Mouse (Mus musculus): ENCODE measurements around the gene Cypt15.
A peak's percentile ranks its signal among the peaks of the same experiment; 100 is the strongest.
"Not testable (repeated sequence)": the region's sequence is repeated elsewhere in the genome, so short reads cannot be mapped to it uniquely, and the experiment has no call there.

The Cypt15 gene

DNA sequence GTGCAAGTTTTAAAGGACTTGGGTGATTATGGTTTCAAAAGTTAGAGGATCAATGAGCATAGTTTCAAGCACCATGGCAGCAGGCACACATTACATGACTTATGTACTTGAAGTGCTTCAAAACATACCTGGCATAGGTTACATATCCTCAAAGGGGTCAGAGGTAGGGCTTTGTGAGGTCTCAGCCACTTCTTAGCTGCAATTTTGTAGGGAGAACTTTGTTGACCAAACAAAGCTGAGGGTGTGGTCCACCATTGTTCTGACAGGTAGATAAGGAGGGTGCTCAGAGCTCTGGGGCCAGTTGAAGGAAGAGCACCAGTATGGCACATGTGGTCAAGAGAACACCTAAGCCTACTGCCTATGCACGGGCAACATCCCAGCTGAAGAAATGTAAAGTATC, at the start of gene Cypt15:
Gene Cypt15, plus strand, starts transcription at position 301 of the 400 bp plus-strand sequence.
- not testable (repeated sequence) for DNase-seq (ENCODE audit: low read depth, low spot score)

DNA sequence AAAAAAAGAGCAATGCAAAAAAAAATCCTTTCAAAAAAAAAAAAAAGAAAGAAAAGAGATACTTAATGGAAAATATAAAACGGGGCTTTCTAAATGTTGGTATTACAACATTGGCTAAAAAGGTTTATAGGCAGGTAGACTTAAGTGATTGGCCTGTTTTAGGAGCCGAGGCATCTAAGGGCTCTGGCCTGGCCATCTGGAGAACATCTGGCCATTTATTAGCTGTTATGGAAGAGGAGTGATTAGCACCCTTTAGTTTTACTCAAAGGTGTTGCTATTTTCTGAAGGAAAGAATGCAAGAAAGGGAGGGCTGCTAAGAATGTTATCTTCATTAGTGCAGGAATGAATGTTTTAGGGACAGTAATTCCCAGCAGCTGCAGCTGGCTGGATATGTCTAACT, 24.9 kb downstream of the Cypt15 start:
- peak; percentile 68 for DNase-seq (ENCODE audit: low read depth, low spot score)

DNA sequence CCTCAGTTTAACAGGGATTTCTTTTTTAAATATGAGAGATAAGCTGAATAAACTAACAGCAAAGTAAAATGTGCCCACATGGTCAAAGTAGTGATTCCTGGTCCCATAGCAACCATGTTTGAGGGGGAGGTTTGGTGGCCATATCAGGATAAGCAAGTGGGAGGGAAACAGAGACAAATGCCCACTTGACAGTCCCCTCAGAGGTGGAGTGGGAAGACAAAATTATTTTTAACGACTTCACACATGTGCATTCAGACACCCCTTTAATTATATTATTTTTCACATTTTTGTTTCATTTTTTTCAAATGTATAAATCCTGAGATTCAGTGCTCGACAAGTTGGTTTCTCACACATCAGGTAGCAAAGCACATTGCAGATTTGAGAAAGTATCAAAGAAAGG, 32.8 kb downstream of the Cypt15 start:
- DNase-seq (ENCODE audit: low read depth, low spot score) = no peak

DNA sequence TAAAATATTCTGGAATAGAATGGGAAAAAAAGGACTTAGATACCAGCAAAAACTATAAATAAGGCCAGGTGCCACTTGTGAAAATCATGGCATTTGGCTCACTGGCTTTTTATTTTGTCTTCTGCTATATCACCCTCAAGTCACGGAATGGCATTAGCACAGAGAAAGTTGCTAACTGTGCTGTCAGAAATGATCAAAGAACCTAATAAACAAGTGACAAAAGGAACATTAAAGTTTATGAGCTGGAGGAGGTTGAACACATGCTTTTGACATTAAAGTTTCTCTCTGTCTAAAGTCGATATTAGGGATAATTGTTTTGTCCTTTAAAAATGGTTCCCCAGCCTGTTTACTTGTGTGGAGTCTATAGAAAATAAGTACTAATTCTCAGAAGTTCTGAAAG, 37.7 kb downstream of the Cypt15 start:
- peak; percentile 55 for DNase-seq (ENCODE audit: low read depth, low spot score)

All from forelimb bud, embryonic 11.5 days (tissue).